Mouse (Mus musculus) stomach, embryonic 14.5 days (tissue): ENCODE measurements around the gene Sept10. TPM values are rescaled to one million over a fixed set of nuclear protein-coding genes. Genes with fewer than 3 reads are reported as not detected.
A peak's percentile ranks its signal among the peaks of the same experiment; 100 is the strongest.

Source experiments
- ATAC-seq: fragments of 200-750 bp; cut with Nextera tagmentation; 2 replicates; pipeline ENCODE4 v1.8.0; 2017; ENCODE audit warnings: low read depth, moderate TSS enrichment; ENCODE audit not compliant: insufficient number of reproducible peaks, insufficient read depth, low FRiP score
- H3K27ac ChIP-seq: fragments of 300-500 bp; sonication (generic); 2 replicates; pipeline ENCODE4 v1.5.1; 2014; ENCODE audit warnings: mild to moderate bottlenecking, low read length, moderate library complexity, mixed read lengths
- H3K27me3 ChIP-seq: fragments of 300-500 bp; sonication (generic); 2 replicates; pipeline ENCODE4 v1.6.1; 2014; ENCODE audit warnings: low read length, control low read depth, mixed read lengths; ENCODE audit not compliant: control insufficient read depth, insufficient read depth
- H3K36me3 ChIP-seq: fragments of 300-500 bp; sonication (generic); 2 replicates; pipeline ENCODE4 v1.6.1; 2014; ENCODE audit warnings: mild to moderate bottlenecking, control low read depth, low read length, moderate library complexity, mixed read lengths; ENCODE audit not compliant: control insufficient read depth, insufficient read depth
- H3K4me1 ChIP-seq: fragments of 300-500 bp; sonication (generic); 2 replicates; pipeline ENCODE4 v1.6.1; 2014; ENCODE audit warnings: low read length, control low read depth, mixed read lengths; ENCODE audit not compliant: control insufficient read depth, insufficient read depth
- H3K4me2 ChIP-seq: fragments of 300-500 bp; sonication (generic); replicated peaks from 2 replicates; pipeline ENCODE4 v1.6.1; 2014; ENCODE audit warnings: low read depth, low read length, control low read depth
- H3K4me3 ChIP-seq: fragments of 300-500 bp; sonication (generic); 2 replicates; pipeline ENCODE4 v1.5.1; 2014; ENCODE audit warnings: low read depth, low read length, control low read depth
- H3K9ac ChIP-seq: fragments of 300-500 bp; sonication (generic); replicated peaks from 2 replicates; pipeline ENCODE4 v1.6.1; 2014; ENCODE audit warnings: low read depth, mild to moderate bottlenecking, control low read depth, low read length, moderate library complexity, mixed read lengths
- H3K9me3 ChIP-seq: fragments of 300-500 bp; sonication (generic); 2 replicates; pipeline ENCODE4 v1.6.1; 2016; ENCODE audit warnings: low read depth, low read length, control low read depth; ENCODE audit not compliant: control insufficient read depth
- WGBS: fragments of 180-500 bp; shearing (Covaris S2); extraction: QIAGEN DNeasy Blood & Tissue Kit; methylation state at CpG from one replicate; pipeline ENCODE4 v1.1.7; 2014; 5-methylcytosine and 5-hydroxymethylcytosine counted together
- polyA plus RNA-seq: library from polyadenylated mRNA; unstranded; fragments of >200 nt; fragmentation: Nextera tagmentation; extraction: Ambion mirVana; gene quantifications from 2 replicates; pipeline ENCODE4 v1.2.1, GENCODE M21; 2014

Sept10 gene
- polyA plus RNA-seq, 1 experiment from 2014 or later = 49.7 TPM

DNA sequence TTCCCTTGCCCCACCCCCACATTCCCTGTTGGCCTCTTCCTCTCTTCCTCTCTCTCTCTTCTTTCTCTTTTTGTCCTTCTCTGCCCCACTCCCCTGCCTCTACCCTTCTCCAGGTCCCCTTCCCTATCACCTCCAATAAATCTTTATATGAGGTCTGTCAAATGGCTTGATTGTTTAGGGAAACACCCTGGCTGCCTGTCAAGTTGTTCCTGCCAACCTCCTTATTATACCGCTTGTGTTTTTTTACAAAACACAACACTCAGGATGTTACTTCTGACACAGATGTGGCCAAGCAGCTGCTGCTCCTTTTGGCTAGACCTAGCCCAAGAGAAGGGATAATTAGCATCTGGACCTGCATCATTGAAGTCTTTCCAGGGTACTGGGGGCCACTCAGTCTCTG, 40.4 kb upstream of the Sept10 start:
- Histone ChIP-seq H3K36me3 (no peaks in the 10 kb centered on the region), H3K4me3 (no peak overlapping the region), H3K27me3 (no peaks in the 10 kb centered on the region), H3K4me1 (peaks cover 15% of the 10 kb centered on the region), H3K4me2 (no peak overlapping the region), H3K9me3 (no peaks in the 10 kb centered on the region), H3K27ac (no peak overlapping the region), H3K9ac (no peak overlapping the region)
- no peak for ATAC-seq
- WGBS = 69% methylated on average over 1 of the region's 1 CpGs

DNA sequence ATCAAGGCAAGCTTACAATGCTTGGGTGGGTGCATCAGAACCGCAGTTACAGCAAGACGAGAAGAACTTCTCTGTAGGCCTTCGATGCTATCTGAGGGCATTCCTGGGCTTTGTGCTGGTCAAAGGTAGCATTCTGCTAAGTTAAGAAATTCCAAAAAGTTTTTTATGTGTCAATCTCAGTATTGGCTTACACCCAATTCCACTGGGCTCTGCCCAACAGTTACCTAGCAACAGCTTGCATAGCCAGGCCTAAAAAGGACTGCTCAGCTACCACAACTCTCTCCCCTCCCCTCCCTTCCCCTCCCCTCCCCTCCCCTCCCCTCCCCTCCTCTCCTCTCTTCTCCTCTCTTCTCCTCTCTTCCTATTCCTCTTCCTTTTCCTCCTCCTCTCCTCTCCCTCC, 40.0 kb upstream of the Sept10 start:
- Histone ChIP-seq H3K27ac (no peak overlapping the region), H3K27me3 (no peaks in the 10 kb centered on the region), H3K4me2 (no peak overlapping the region), H3K9ac (no peak overlapping the region), H3K4me3 (no peak overlapping the region), H3K36me3 (no peaks in the 10 kb centered on the region), H3K9me3 (no peaks in the 10 kb centered on the region), H3K4me1 (peaks cover 15% of the 10 kb centered on the region)
- 0 out of 2 replicates have a peak, but pooled peaks have one; percentile 30 for ATAC-seq
- 66% methylated on average over 3 of the region's 3 CpGs for WGBS

- Histone ChIP-seq H3K9me3 (no peaks in the 10 kb centered on the region), H3K4me3 (no peak overlapping the region), H3K4me1 (peaks cover 5% of the 10 kb centered on the region; the same call in 1 of the 2 replicates), H3K27me3 (no peaks in the 10 kb centered on the region), H3K36me3 (no peaks in the 10 kb centered on the region), H3K4me2 (no peak overlapping the region), H3K27ac (no peak overlapping the region), H3K9ac (no peak overlapping the region)
- 88% methylated on average over 6 of the region's 6 CpGs for WGBS
- ATAC-seq = no peak
Measured at GRCm38 (mm10) chr10:59259572-59259971, 37.9 kb upstream of the Sept10 start.

GRCm38 (mm10) chr10:59256533-59256932, 34.9 kb upstream of the Sept10 start:
- Histone ChIP-seq H3K4me1 (0 out of 2 replicates have a peak, but pooled peaks cover 3% of the 10 kb centered on the region), H3K4me2 (no peak overlapping the region), H3K27me3 (no peaks in the 10 kb centered on the region), H3K27ac (no peak overlapping the region), H3K9me3 (no peaks in the 10 kb centered on the region), H3K4me3 (no peak overlapping the region), H3K9ac (no peak overlapping the region), H3K36me3 (no peaks in the 10 kb centered on the region)
- WGBS = 75% methylated on average over 2 of the region's 2 CpGs
- ATAC-seq = no peak

DNA sequence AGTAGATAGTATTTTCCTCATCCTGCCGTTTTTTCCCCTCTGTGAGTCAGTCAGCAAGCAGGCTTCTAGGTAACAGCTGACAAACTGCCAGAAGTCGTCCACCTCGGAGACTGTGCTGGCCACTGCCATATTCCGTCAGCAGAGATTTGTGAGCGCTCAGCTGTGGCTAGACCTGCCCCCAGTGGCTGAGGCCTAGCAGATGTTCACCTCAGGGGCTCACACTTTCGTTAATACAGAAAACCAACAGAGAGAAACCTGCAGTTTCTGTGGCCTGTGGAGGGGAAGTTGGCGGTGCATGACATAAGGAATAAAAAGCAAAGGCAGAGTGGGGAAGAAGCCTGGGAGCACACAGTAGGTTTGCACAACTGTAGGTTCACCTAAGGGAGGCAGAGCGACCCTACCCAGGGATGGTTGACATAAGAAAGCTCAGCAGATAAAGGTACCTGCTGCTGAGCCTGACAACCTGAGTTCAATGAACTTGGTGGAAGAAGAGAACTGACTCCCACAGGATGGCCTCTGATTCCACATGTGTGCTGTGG, 32.0 kb upstream of the Sept10 start:
- Histone ChIP-seq H3K27me3 (no peaks in the 10 kb centered on the region), H3K27ac (no peak overlapping the region), H3K9ac (no peak overlapping the region), H3K4me2 (no peak overlapping the region), H3K4me3 (no peak overlapping the region), H3K36me3 (no peaks in the 10 kb centered on the region), H3K9me3 (no peaks in the 10 kb centered on the region), H3K4me1 (0 out of 2 replicates have a peak, but pooled peaks cover 3% of the 10 kb centered on the region)
- 67% methylated on average over 8 of the region's 8 CpGs for WGBS
- ATAC-seq = no peak

DNA sequence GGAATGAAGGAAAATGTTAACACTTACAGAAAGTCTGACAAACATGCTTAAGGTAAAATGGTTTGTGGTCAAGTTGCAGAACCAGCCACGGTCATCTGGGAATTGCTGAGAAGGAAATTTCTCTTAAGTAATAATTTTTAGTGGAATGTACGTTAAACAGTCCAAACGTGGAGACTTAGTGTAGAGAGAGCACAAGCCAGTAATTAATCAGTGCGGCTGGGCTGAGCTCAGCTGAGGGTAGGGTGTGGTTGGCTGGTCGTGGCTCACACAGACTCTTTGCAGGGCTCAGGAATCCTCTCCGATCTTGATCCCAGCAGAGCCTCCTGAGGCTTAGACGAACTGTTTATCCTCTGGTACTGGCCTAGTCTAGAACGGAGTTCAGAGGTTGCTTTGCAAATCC, 30.7 kb upstream of the Sept10 start:
- no peaks in the 10 kb centered on the region for H3K9me3 ChIP-seq
- peak overlapping the region; percentile 2; the same call in 1 of the 2 replicates for H3K27ac ChIP-seq
- H3K27me3 ChIP-seq = no peaks in the 10 kb centered on the region
- WGBS = 31% methylated on average over 8 of the region's 8 CpGs
- H3K4me1 ChIP-seq = 0 out of 2 replicates have a peak, but pooled peaks cover 3% of the 10 kb centered on the region
- peak; percentile 42; the same call in 1 of the 2 replicates for ATAC-seq
- H3K4me3 ChIP-seq = no peak overlapping the region
- no peak overlapping the region for H3K9ac ChIP-seq
- H3K36me3 ChIP-seq = no peaks in the 10 kb centered on the region
- H3K4me2 ChIP-seq = no peak overlapping the region

- Histone ChIP-seq H3K4me1 (0 out of 2 replicates have a peak, but pooled peaks cover 3% of the 10 kb centered on the region), H3K4me2 (no peak overlapping the region), H3K9me3 (no peaks in the 10 kb centered on the region), H3K4me3 (no peak overlapping the region), H3K27ac (no peak overlapping the region), H3K36me3 (no peaks in the 10 kb centered on the region), H3K9ac (no peak overlapping the region), H3K27me3 (no peaks in the 10 kb centered on the region)
- WGBS = 62% methylated on average over 2 of the region's 2 CpGs
- ATAC-seq = no peak
Measured at GRCm38 (mm10) chr10:59251980-59252379, 30.3 kb upstream of the Sept10 start.

DNA sequence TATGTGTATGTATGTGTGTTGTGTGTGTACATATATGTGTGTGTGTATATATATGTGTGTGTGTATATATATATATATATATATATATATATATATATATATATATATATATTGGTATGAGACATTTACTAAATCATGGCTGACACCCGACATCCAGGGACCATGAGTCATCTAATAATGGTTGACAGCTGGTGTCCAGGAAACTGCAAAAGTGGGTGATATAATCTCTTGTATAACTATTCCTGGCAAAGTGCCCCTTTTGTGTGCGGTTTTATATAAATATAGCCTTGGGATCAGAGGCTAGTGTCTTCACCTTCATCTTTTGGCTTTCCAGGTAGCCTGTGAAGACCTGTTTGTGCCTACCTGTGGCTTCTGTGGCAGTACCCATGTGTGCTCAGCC, 29.0 kb upstream of the Sept10 start:
- Histone ChIP-seq H3K9me3 (no peaks in the 10 kb centered on the region), H3K4me3 (no peak overlapping the region), H3K9ac (no peak overlapping the region), H3K36me3 (no peaks in the 10 kb centered on the region), H3K27ac (no peak overlapping the region), H3K27me3 (no peaks in the 10 kb centered on the region), H3K4me1 (0 out of 2 replicates have a peak, but pooled peaks cover 3% of the 10 kb centered on the region), H3K4me2 (no peak overlapping the region)
- ATAC-seq = no peak
- 73% methylated on average over 2 of the region's 2 CpGs for WGBS

GRCm38 (mm10) chr10:59249531-59249930, 27.9 kb upstream of the Sept10 start:
- Histone ChIP-seq H3K9me3 (no peaks in the 10 kb centered on the region), H3K9ac (no peak overlapping the region), H3K4me1 (no peaks in the 10 kb centered on the region), H3K27ac (no peak overlapping the region), H3K27me3 (no peaks in the 10 kb centered on the region), H3K4me3 (no peak overlapping the region), H3K36me3 (no peaks in the 10 kb centered on the region), H3K4me2 (no peak overlapping the region)
- WGBS = 66% methylated on average over 3 of the region's 3 CpGs
- no peak for ATAC-seq
